Mouse (Mus musculus): ENCODE results near the gene BC067074. TPM values are rescaled to one million over a fixed set of nuclear protein-coding genes. Genes with fewer than 3 reads are reported as not detected.

The BC067074 gene
- total RNA-seq, 1 experiment from 2014 or later, result 1.4 TPM

DNA sequence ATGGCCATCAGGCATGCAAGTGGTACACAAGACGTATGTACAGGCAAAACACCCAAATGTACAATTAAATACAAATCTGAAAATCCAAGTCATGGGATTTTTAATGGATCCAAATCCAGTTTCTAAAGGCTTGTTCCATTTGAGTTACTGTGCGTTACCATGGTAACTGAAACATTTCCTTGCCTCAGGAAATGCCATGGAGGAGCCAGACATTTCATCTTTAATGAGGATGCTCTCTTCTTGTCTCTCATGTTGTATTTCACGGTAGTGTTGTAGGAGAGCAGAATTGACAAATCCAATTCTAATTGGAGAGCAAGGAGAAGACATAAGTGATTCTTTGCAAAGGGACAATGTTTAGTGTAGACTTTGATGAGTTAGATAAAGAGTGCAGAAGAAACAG lies 31.3 kb downstream of the BC067074 start:
- no peak for DNase-seq

DNA sequence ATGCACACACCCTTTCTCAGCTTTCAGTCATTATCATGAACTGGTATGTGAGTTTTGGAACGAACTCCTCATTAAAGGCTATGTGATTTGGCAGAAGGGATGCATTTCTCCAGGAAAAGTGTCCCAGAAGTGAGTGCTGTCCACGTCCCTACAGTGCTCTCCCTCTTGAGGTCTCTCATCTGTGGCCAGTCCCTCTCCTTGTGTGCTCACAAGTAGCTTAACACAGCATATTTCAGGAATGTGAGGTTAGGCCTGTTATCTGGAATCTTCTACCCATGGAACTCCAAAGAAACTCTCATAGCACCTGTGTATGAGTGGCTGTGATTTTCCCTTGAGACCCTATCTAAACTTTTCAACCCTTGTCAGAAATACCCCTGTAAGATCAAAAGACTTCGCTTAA lies 32.7 kb downstream of the BC067074 start:
- no peak for DNase-seq

DNA sequence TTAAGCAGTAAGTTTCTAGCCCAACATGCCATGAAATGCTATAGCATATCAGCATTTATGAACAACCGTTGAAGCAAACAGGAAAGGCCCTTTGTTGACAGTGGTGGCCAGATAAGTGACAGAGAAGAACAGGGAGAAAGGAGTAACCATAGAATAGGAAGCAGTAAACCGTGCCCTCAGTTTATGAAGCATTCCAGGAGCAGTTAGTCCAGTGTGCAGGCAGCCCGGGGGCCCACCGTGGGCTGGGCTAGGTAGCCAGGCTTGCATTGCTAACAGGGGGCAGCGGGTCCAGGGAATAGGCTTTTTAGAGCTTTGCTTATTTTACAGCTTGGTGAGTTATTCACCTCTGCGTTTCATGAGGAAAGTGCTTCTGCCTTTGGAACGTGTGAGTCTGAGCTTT lies 39.3 kb downstream of the BC067074 start:
- DNase-seq, result no peak

DNA sequence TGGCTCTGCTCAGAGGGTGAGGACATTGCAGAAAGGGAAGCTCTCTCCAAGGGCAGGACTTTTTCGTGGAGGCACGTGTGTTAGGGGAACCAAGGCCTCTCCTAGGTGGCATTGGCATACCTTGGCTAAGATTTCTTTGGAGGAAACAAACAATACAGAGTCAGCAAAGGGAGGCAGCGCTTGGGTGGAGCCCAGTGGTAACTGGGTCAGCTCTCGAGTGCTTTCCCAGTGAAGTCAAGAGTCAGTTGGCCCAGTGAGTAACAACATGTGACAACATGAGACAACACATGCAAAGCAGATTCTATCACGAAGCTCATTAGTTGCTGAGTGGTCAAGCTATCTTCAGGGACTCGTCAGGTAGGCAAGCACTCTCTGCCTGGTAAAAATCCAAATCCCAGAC lies 40.4 kb downstream of the BC067074 start:
- DNase-seq, result no peak

- DNase-seq, result no peak
These were observed 41.0 kb downstream of the BC067074 start for GRCm38 (mm10) chr13:113333931-113334330.

DNA sequence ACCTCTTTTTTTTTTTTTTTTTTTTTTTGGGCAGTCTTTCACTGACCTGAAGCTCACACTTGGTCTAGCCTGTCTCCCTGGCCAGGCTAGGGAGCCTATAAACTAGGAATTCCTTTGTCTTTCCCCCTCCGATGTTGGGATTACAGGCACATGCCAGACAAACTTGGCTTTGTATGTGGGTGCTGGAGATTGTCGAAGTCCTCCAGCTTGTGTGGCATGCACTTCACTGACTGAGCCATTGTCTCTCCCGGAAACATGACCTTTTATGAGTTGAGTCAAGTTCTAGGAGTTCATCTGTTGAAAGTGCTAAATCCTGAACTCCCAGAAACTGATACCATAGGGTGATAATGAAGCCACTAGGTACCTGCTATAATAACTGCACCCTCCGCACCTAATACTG lies 41.8 kb downstream of the BC067074 start:
- no peak for DNase-seq

GRCm38 (mm10) chr13:113337223-113337858 lies 44.4 kb downstream of the BC067074 start:
- DNase-seq, result peak; percentile 62

DNA sequence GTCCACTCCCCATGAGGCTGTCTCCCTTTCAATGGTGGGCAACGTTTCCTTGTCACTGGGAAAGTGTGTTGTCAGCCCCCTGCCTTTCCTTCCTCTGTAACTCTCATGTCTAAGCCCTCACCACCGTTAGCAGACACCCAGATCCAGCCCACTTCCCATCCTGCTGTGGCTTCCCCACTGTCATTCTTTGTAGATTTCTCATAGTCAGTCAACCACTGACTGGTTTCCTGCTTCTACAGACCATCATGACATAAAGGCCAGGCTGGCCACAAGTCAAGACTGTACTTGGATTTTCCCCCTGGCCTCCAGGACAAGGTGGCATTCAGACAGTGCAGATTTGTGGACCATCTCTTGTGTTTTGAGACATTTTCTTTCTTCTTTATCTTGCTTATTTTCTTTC lies 47.7 kb downstream of the BC067074 start:
- DNase-seq, result no peak

DNA sequence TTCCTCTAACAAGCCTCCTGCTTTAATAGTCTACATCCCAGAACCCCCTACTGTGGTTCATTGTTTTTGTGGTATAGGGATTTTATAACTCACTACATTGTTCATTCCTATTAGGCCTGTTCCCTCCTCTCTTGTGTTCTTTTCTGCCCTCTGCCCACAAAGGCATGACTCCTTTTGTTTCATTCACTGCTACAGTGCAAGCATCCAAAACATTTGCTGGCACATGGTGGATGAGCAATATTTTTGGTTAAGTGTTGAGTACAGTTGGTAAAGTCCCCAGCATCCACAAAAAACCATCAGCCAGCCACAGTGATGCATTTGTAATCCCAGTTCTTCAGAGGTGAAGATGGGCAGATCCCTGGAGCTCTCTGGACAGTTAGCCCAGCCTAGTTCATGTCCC lies 48.2 kb downstream of the BC067074 start:
- DNase-seq, result no peak

DNA sequence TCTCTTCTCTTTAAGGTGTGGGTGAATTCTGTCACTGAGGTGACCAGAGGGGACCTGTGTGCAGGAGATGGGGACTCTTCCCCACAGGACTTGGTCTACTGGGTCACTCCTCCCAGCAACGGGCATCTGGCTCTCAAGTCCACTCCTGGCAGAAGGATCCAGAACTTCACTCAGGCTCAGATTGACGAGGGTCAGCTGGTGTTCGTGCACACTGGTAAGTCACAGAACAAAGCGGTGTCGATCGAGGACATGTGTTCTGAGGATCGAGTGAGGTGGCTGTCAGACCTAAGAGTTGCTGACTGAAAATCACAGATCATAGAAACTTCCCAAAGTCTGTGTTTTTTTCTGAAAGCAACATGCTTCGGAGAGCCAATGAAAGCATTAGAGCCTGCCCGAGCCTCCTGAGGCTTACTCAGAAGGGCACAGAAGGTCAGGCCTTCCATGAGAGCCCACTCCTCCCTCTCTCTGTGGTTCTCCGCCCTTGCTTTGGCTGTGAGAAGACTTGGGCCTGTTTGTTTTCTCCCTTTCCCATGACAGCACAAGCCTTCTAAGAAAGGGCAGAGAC lies 49.5 kb downstream of the BC067074 start:
- DNase-seq, result no peak

- DNase-seq, result no peak
These were observed 57.9 kb downstream of the BC067074 start for GRCm38 (mm10) chr13:113350743-113351430.

DNA sequence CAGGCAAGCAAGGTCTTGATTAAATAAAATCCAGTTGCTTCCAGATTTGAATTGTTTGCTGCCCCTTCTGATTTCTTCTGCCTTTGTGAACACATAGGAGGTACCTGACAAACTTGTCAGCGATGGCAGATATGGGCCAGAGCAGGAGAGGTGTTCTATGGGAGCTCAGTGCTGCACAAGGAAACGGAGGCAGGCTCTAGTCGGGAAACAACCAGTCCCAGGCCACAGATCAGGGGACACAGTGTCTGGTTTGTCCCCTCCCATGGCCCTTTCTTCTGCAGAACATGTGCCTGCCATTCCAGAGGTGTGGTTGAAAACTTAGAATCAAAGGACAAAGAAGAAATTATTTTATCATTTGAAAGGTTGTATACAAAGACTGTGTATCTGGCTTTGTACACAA lies 60.6 kb downstream of the BC067074 start:
- DNase-seq, result no peak

- no peak for DNase-seq
These were observed 61.0 kb downstream of the BC067074 start for GRCm38 (mm10) chr13:113353955-113354354.

DNA sequence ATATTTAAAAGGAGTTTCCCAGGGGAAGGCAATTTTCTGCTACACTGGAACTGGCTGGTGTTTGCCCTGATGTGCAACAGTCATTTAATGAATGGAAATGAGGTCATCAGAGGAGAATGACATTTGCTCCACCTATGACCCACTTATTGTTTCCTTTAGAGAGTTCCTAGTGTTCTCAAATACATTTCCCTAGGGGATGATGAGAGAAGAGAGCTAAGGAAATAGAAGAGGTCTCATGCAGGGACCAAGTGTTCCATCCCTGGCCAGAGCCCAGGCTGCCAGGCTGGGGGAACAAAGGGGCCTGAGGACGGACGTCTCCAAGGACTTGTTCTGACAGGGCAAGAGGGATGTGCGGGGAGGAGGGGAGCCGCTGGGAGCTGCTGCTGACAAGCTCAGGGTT lies 62.1 kb downstream of the BC067074 start:
- peak; percentile 65 for DNase-seq

GRCm38 (mm10) chr13:113357438-113358144 lies 64.6 kb downstream of the BC067074 start:
- no peak for DNase-seq

- no peak for DNase-seq
These were observed 66.7 kb downstream of the BC067074 start for GRCm38 (mm10) chr13:113359676-113360075.

DNA sequence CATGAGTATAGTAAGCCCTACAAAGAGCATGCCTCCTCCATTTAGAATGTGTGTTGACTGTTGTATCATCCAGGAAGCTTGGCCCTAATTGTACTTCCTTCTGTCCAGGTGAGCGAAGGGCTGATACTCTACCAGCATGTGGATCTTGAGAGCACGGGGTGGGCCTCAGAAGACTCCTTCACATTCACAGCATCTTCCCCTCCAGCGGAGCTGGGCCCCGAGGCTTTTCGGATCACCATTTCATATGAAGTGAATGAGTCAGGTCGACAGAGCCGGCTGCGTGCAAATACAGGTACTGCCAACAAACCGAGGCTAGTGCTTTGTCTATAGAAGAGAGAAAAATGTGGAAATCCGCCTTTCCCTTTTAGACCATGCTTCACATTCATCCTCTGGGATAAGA lies 73.0 kb downstream of the BC067074 start:
- DNase-seq, result no peak

GRCm38 (mm10) chr13:113368931-113369579 lies 76.1 kb downstream of the BC067074 start:
- no peak for DNase-seq

DNA sequence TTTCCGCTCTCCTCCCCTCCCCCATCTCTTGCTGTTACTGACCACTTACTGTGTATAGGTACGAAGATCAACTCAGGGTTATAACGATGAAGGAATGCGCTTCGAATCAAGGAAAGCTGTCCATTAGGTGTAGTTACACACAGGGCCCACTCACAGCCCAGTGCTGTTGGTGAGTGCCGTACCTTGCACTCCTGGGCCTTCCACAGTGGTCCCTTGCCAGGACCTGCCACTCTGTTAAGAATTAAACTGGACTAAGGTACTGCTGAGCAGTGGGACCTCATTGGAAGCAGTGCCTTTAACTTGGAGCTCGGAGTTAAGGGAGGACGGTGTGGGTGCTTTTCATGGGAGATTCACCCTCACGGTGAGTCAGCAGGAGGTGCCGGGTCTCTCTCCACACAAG lies 76.7 kb downstream of the BC067074 start:
- DNase-seq, result no peak

DNA sequence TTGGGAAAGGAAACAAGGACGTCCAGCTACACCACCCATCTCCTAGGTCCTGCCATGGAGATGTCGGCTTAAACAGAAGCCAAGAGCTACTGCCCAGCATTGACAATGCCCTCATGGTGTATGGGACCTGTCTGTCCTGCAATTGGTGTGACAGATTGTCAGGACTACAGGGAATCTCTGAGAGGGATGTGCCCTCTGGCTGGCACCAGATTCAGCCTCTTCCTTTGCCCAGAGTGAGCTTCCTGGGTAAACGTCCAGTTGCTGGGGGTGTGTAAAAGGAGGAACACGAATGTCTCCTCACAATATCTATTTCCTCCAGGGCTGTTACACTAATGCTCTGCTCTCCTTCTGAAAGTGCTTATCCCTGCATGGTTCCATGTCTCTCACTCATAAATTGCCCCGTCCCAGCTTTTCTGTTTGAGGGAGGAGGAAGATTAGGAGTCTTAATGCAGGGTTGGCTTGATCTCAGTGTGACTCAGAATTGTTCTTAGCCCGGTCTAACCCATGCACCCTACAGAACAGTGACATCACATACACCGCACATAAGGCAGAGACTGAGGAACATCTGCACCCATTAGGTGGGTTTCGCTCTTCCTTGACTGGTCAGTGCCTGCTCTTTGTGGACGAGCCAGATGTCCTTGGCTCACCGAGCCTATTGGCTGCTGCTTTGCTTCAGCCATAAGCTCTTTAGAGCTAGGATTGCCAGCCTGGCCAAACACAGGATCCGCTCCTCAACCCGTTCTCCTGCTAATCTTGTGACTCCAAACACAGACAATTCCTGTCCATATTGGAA lies 80.5 kb downstream of the BC067074 start:
- no peak for DNase-seq

DNA sequence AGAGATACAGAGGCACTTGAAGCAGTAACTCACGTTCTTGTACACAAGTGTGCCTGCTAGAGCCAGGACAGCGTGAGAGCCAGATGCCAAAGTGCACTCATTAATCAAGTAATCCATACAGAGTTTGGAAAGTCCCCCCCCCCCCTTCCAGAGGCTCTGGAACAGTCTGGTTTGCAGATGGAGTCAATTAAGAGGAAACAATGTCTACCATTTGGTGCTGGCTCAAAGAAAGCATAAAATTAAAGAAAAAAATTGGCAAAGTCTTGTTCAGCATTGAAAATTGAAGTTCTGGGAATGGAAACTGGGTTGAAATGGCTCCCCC lies 81.1 kb downstream of the BC067074 start:
- no peak for DNase-seq

GRCm38 (mm10) chr13:113377631-113378030 lies 84.7 kb downstream of the BC067074 start:
- DNase-seq, result no peak

Measured in adrenal gland, postnatal 14 days (tissue).